Mouse (Mus musculus) testis, adult 2 months (tissue): Measurements from ENCODE around the gene Rhbdl2. TPM values are rescaled to one million over a fixed set of nuclear protein-coding genes. Genes with fewer than 3 reads are reported as not detected.
A peak's percentile ranks its signal among the peaks of the same experiment; 100 is the strongest.

ENCODE experiments used
- H3K27ac ChIP-seq: fragments of 200-500 bp; 2 replicates; pipeline ENCODE4 v1.5.1; 2012; ENCODE audit warnings: low read depth, low read length; ENCODE audit not compliant: control insufficient read depth, insufficient read depth
- H3K27me3 ChIP-seq: fragments of 200-500 bp; 2 replicates; pipeline ENCODE4 v1.6.1; 2012; ENCODE audit warnings: mild to moderate bottlenecking, low read length, moderate library complexity; ENCODE audit not compliant: control insufficient read depth, insufficient read depth
- H3K36me3 ChIP-seq: fragments of 200-500 bp; 2 replicates; pipeline ENCODE4 v1.6.1; 2012; ENCODE audit warnings: mild to moderate bottlenecking, low read length; ENCODE audit not compliant: control insufficient read depth, insufficient read depth
- H3K4me1 ChIP-seq: fragments of 200-500 bp; 2 replicates; pipeline ENCODE4 v1.6.1; 2012; ENCODE audit warnings: low read length; ENCODE audit not compliant: control insufficient read depth, insufficient read depth
- H3K4me3 ChIP-seq: fragments of 200-500 bp; 2 replicates; pipeline ENCODE4 v1.5.1; 2012; ENCODE audit warnings: low read depth, mild to moderate bottlenecking, low read length, moderate library complexity, mixed read lengths; ENCODE audit not compliant: control insufficient read depth
- CTCF ChIP-seq: fragments of 200-500 bp; IDR thresholded peaks from 2 replicates; pipeline ENCODE4 v1.5.1; 2012; ENCODE audit warnings: low read depth, mild to moderate bottlenecking, inconsistent platforms, low read length, moderate library complexity; ENCODE audit not compliant: control insufficient read depth, insufficient read depth, insufficient replicate concordance
- POLR2A ChIP-seq: fragments of 200-500 bp; IDR thresholded peaks from 2 replicates; pipeline ENCODE4 v1.6.1; 2012; ENCODE audit warnings: low read depth, mild to moderate bottlenecking, inconsistent platforms, low read length, moderate library complexity; ENCODE audit not compliant: control insufficient read depth
- polyA plus RNA-seq: library from polyadenylated mRNA; depleted of rRNA; stranded (reverse); fragments of >200 nt; gene quantifications from 2 replicates; pipeline ENCODE4 v1.2.3, GENCODE M21; 2012

Gene Rhbdl2
- polyA plus RNA-seq, 1 experiment, result 3.4 TPM

GRCm38 (mm10) chr4:123750707-123751312 is 36.9 kb upstream of the Rhbdl2 start:
- peaks cover 2% of the 10 kb centered on the region; the same call in 1 of the 2 replicates for H3K4me1 ChIP-seq
- H3K27ac ChIP-seq, result peak overlapping the region; percentile 68
- no peaks in the 10 kb centered on the region for H3K36me3 ChIP-seq
- H3K4me3 ChIP-seq, result peak overlapping the region; percentile 97
- no peaks in the 10 kb centered on the region for H3K27me3 ChIP-seq
- TF ChIP-seq POLR2A, result no peak
- TF ChIP-seq CTCF, result no peak

- H3K27ac ChIP-seq, result no peak overlapping the region
- H3K36me3 ChIP-seq, result no peaks in the 10 kb centered on the region
- H3K4me1 ChIP-seq, result no peaks in the 10 kb centered on the region
- no peak for TF ChIP-seq CTCF
- TF ChIP-seq POLR2A, result no peak
- no peaks in the 10 kb centered on the region for H3K27me3 ChIP-seq
- H3K4me3 ChIP-seq, result no peak overlapping the region
Observed at GRCm38 (mm10) chr4:123758306-123758705, 29.4 kb upstream of the Rhbdl2 start.

DNA sequence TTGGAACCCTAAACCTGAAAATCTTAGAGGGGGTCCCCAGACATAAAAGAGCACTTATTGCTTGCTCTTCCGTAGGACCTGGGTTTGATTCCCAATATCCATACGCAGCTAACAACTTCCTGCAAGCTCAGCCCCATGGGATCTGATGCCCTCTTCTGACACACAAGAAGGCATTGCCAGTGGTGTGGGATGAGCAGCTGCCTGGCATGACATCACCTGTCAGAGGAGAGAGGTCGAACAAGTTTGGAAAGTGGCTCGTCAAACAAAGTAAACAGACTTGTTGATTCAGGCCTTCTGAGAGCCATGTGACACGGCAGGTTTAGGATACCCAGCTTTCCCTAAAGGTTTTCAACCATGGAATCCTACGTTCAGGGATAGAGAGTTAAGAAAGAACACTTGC is 22.6 kb upstream of the Rhbdl2 start:
- Histone ChIP-seq H3K36me3 (no peaks in the 10 kb centered on the region), H3K27ac (no peak overlapping the region), H3K4me3 (no peak overlapping the region), H3K27me3 (no peaks in the 10 kb centered on the region), H3K4me1 (no peaks in the 10 kb centered on the region)
- TF ChIP-seq POLR2A, result no peak

GRCm38 (mm10) chr4:123767807-123768206 is 19.9 kb upstream of the Rhbdl2 start:
- TF ChIP-seq POLR2A, result no peak
- no peak for TF ChIP-seq CTCF
- Histone ChIP-seq H3K27me3 (no peaks in the 10 kb centered on the region), H3K36me3 (no peaks in the 10 kb centered on the region), H3K4me3 (no peak overlapping the region), H3K4me1 (no peaks in the 10 kb centered on the region), H3K27ac (no peak overlapping the region)

- no peaks in the 10 kb centered on the region for H3K27me3 ChIP-seq
- TF ChIP-seq POLR2A (no peak), CTCF (no peak)
Observed at GRCm38 (mm10) chr4:123768234-123768633, 19.4 kb upstream of the Rhbdl2 start.

DNA sequence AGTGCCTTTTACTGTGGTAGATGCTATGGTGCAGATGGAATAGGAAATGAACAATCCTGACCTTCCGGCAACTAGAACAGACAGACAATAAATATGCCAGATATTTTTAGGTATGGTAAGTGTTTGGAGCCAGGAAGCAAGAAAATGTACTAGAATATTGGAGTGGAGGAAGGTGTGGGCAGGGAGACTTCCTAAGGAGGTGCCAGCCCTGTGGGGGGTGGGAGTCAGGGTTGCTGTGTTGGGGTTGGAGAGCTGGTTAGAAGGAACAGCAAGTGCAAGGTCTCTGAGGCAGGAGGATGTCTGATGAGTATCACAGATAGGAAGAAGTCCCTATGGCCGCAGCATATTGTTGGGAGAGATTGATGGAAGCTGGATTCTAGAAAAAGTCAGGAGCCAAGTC is 5.0 kb downstream of the Rhbdl2 start:
- TF ChIP-seq POLR2A (no peak), CTCF (no peak)
- Histone ChIP-seq H3K27ac (no peak overlapping the region), H3K4me1 (peaks cover under 1% of the 10 kb centered on the region; the same call in 1 of the 2 replicates), H3K27me3 (no peaks in the 10 kb centered on the region), H3K4me3 (no peak overlapping the region), H3K36me3 (no peaks in the 10 kb centered on the region)

More at GRCm38 (mm10) chr4:123768234-123768633, 19.4 kb upstream of the Rhbdl2 start:
- Histone ChIP-seq H3K36me3 (no peaks in the 10 kb centered on the region), H3K27ac (no peak overlapping the region), H3K4me1 (no peaks in the 10 kb centered on the region), H3K4me3 (no peak overlapping the region)

DNA sequence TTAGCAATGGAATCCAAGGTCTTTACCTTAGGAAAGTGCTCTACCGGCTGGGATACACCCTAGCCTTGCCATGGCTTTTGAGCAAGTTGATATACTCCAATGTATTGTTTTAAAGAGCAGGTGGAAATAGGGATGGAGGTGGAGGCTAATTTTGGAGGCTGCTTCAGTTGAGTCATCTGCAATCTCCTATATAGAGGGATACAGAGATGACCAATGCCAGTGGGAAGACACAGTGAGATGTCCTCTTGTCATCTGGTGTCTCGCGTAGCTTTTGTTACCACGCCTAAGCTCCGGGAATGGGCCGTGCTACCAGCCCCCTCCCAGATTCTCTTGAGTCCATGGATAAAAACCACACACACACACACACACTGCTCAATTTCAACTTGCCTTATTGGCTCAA is 5.5 kb downstream of the Rhbdl2 start:
- H3K27me3 ChIP-seq, result no peaks in the 10 kb centered on the region
- no peak overlapping the region for H3K27ac ChIP-seq
- TF ChIP-seq POLR2A (no peak), CTCF (no peak)
- H3K36me3 ChIP-seq, result no peaks in the 10 kb centered on the region
- no peaks in the 10 kb centered on the region; the same call in 1 of the 2 replicates for H3K4me1 ChIP-seq
- H3K4me3 ChIP-seq, result no peak overlapping the region
